Mouse (Mus musculus): ENCODE data around the gene Med25.
A peak's percentile ranks its signal among the peaks of the same experiment; 100 is the strongest.

The Med25 gene

GRCm38 (mm10) chr7:44892276-44892921, at the start of gene Med25:
TSS of gene Med25 (minus strand) at chr7:44892712.
- peak; percentile 95 for DNase-seq (ENCODE audit: low read depth, low spot score)

GRCm38 (mm10) chr7:44938680-44939079, 46.2 kb upstream of the Med25 start:
- DNase-seq (ENCODE audit: low read depth, low spot score): no peak

- peak; percentile 100 for DNase-seq (ENCODE audit: low read depth, low spot score)
Observed at GRCm38 (mm10) chr7:44929204-44930151, 37.0 kb upstream of the Med25 start, which contains the start of gene Ap2a1. TSS of gene Ap2a1 (minus strand) at chr7:44929496.

GRCm38 (mm10) chr7:44928570-44928969, 36.1 kb upstream of the Med25 start:
- DNase-seq (ENCODE audit: low read depth, low spot score): no peak

GRCm38 (mm10) chr7:44925468-44925867, 33.0 kb upstream of the Med25 start:
- DNase-seq (ENCODE audit: low read depth, low spot score): peak; percentile 70

- DNase-seq (ENCODE audit: low read depth, low spot score): no peak
Observed at GRCm38 (mm10) chr7:44922530-44922929, 30.0 kb upstream of the Med25 start.

GRCm38 (mm10) chr7:44919127-44919526, 26.6 kb upstream of the Med25 start:
- no peak for DNase-seq (ENCODE audit: low read depth, low spot score)

GRCm38 (mm10) chr7:44918219-44918618, 25.7 kb upstream of the Med25 start:
- DNase-seq (ENCODE audit: low read depth, low spot score): no peak

- DNase-seq (ENCODE audit: low read depth, low spot score): no peak
Observed at GRCm38 (mm10) chr7:44916881-44917280, 24.4 kb upstream of the Med25 start.

GRCm38 (mm10) chr7:44916191-44916590, 23.7 kb upstream of the Med25 start:
- DNase-seq (ENCODE audit: low read depth, low spot score): no peak

GRCm38 (mm10) chr7:44915314-44915713, 22.8 kb upstream of the Med25 start:
- no peak for DNase-seq (ENCODE audit: low read depth, low spot score)

- no peak for DNase-seq (ENCODE audit: low read depth, low spot score)
Observed at GRCm38 (mm10) chr7:44914396-44914795, 21.9 kb upstream of the Med25 start.

GRCm38 (mm10) chr7:44908706-44909476, 16.4 kb upstream of the Med25 start:
- DNase-seq (ENCODE audit: low read depth, low spot score): no peak

GRCm38 (mm10) chr7:44905430-44905829, 12.9 kb upstream of the Med25 start:
- no peak for DNase-seq (ENCODE audit: low read depth, low spot score)

GRCm38 (mm10) chr7:44901230-44901722, 8.8 kb upstream of the Med25 start:
- peak; percentile 82 for DNase-seq (ENCODE audit: low read depth, low spot score)

GRCm38 (mm10) chr7:44900632-44901031, 8.1 kb upstream of the Med25 start:
- no peak for DNase-seq (ENCODE audit: low read depth, low spot score)

GRCm38 (mm10) chr7:44898607-44899006, 6.1 kb upstream of the Med25 start:
- peak; percentile 31 for DNase-seq (ENCODE audit: low read depth, low spot score)

GRCm38 (mm10) chr7:44896499-44896898, 4.0 kb upstream of the Med25 start:
- DNase-seq (ENCODE audit: low read depth, low spot score): no peak

GRCm38 (mm10) chr7:44895593-44896434, 3.3 kb upstream of the Med25 start, which contains the start of gene Fuz:
TSS of gene Fuz (plus strand) at chr7:44896079.
- peak; percentile 98 for DNase-seq (ENCODE audit: low read depth, low spot score)

GRCm38 (mm10) chr7:44895206-44895592, 2.7 kb upstream of the Med25 start:
- no peak for DNase-seq (ENCODE audit: low read depth, low spot score)

GRCm38 (mm10) chr7:44894175-44894574, 1.7 kb upstream of the Med25 start:
- no peak for DNase-seq (ENCODE audit: low read depth, low spot score)

All from A20 (cell line).